Mouse (Mus musculus): Measurements from ENCODE around the gene Dusp21. TPM values are rescaled to one million over a fixed set of nuclear protein-coding genes. Genes with fewer than 3 reads are reported as not detected.

The Dusp21 gene
- polyA plus RNA-seq, 1 experiment from 2014 or later, result not detected

GRCm38 (mm10) chrX:18187203-18187602 lies 41.5 kb downstream of the Dusp21 start:
- Histone ChIP-seq H3K36me3 (replicated peaks) (peaks cover 5% of the 10 kb centered on the region; the same call in 1 of the 2 replicates), H3K27me3 (ENCODE audit: poor library complexity, severe bottlenecking) (no peaks in the 10 kb centered on the region), H3K4me3 (no peak overlapping the region), H3K27ac (no peak overlapping the region), H3K4me1 (no peaks in the 10 kb centered on the region), H3K9me3 (no peaks in the 10 kb centered on the region)
- DNase-seq (ENCODE audit: extremely low spot score, low spot score), result no peak

DNA sequence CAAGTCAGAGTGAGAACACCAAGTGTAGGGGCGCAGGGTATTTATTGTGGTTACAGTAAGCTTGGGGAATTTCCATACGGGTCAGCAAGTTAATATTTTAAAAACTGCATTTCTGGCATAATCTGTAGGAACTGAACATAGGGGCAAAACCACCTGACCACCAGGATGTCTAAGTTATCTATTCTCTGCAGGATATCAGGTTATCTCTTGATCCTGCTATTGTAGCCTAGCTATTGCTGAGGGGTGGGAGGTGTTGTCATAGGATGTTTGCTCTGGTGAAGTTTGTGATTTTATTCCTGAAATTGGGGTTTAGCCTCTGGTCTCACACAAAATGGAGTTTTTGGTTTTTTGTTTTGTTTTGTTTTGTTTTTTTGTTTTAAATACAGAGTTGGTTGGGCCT lies 42.6 kb downstream of the Dusp21 start:
- peaks cover 5% of the 10 kb centered on the region; the same call in 1 of the 2 replicates for H3K36me3 ChIP-seq (replicated peaks)
- no peak for DNase-seq (ENCODE audit: extremely low spot score, low spot score)
- no peaks in the 10 kb centered on the region for H3K9me3 ChIP-seq
- no peaks in the 10 kb centered on the region for H3K4me1 ChIP-seq
- H3K27ac ChIP-seq, result no peak overlapping the region
- 98% methylated on average over 2 of the region's 2 CpGs for WGBS
- H3K4me3 ChIP-seq, result no peak overlapping the region
- H3K27me3 ChIP-seq (ENCODE audit: poor library complexity, severe bottlenecking), result no peaks in the 10 kb centered on the region

Other genes with a start within 250 kb of the Dusp21 start
- 27.0 and 29.0 TPM in 2 replicates for gene Kdm6a, start 16.7 kb downstream of the Dusp21 start, polyA plus RNA-seq (2016; fragmentation: Nextera tagmentation; extraction: Ambion mirVana)

Data from forebrain, embryonic 10.5 days (tissue).